Mouse (Mus musculus): Measurements from ENCODE around the gene Exosc2. TPM values are rescaled to one million over a fixed set of nuclear protein-coding genes. Genes with fewer than 3 reads are reported as not detected.

The Exosc2 gene
- 44.1 TPM for polyA plus RNA-seq (2021)

DNA sequence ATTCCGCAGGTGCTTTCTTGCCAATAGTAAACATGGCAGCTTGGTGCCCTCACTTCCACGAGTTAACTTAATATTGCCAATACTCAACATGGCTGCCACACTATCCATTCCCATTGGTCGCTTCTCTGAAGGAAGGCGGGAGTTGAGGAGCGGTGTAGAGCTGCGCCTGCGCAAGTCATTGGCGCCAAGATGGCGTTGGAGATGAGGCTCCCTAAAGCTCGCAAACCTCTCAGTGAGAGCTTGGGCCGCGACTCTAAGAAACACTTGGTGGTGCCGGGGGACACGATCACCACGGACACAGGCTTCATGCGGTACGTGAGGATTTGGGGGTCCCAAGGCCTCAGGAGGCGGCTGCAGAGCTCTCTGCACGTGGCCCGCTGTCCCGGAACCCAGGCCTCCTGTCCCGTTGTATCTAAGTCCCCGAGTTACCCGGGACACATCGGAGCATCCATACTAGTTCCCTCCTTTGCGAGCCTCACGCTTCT lies at the start of gene Exosc2:
Exosc2 (plus strand) TSS at position 165 of the 485 bp plus-strand sequence.
- in situ Hi-C loops (cut with MboI; ENCODE audit: low pct_unique_long_range_greater_than_20kb): no loop called here
- no peak for TF ChIP-seq CTCF (IDR thresholded peaks at IDR 0.05)
- DNase-seq (ENCODE audit: low read depth, low spot score) (peak; percentile 87), ATAC-seq (peak; percentile 70)
- ChIA-PET CTCF (no interaction called here), POLR2A (interaction anchor here (0.6 kb wide), 1 partner anchor 10 kb away, joined by 3 read pairs; no protein-coding TSS in a partner anchor)
- H3K27me3 ChIP-seq: no peaks in the 10 kb centered on the region

DNA sequence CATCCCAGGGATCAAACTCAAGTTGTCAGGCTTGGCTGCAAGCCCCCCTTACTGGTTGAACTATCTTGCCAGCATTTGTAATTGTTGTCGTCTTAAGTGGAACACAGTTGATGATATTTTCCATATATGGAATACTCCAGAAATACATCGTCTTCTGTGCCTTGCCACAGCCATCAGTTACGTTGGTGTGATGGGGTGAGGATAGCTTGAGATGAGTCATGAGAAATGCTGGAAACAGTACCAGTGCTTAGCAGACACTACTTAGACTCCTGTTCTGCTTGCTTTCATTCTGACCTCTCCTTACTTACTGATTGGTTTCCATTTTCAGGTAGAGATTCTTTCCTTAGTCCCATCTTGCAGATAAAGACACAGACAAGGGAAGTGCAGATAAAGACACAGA lies 37.0 kb upstream of the Exosc2 start:
- peaks cover 67% of the 10 kb centered on the region for H3K27me3 ChIP-seq
- TF ChIP-seq CTCF (IDR thresholded peaks at IDR 0.05): no peak
- CTCF ChIA-PET: no interaction called here
- DNase-seq (ENCODE audit: low read depth, low spot score) (no peak), ATAC-seq (no peak)
- in situ Hi-C loops (cut with MboI; ENCODE audit: low pct_unique_long_range_greater_than_20kb): no loop called here
- POLR2A ChIA-PET: no interaction called here

DNA sequence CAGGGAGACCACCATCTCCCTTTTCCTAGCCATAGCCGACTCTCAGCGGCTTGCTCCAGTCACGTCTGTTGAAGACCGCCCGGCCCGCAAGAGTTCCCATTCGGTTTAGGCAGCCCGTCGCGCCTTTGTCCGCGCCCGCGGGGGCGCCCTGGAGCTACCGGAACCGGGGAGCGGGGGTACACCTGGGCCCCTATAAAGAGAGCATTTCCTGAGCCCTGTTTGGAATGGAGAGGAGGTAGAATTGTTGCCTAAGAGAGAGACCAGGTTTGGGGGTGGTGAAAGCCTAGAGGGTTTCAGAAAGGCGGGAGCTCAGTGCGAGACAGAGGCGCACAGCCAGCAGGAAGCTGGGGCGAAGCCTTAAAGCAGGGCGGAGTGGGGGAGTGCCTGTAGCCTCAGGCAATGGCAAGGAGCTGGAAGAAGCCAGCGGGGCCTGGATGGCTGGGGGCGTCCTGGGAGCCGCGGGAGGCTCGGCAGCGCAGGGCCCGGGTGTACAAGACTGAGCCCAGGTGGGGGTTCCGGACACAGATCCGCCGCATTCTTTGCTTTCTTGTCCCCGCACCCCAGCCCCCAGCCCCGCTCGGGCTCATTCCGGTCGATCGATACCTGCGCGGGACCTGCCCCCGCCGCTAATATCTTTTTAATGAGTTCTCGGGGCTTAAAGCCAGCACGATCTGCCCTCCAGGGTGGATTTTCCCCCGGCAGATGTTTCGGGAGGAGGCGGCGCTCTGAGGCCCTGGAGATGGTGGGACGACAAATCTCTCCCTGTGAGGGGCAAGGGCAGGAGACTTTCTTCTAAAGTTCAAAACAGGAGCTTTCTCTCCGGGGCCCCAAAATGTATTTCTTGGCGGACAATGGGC lies 35.0 kb upstream of the Exosc2 start:
- in situ Hi-C loops (cut with MboI; ENCODE audit: low pct_unique_long_range_greater_than_20kb): no loop called here
- ATAC-seq (no peak), DNase-seq (ENCODE audit: low read depth, low spot score) (no peak)
- H3K27me3 ChIP-seq: peaks cover 80% of the 10 kb centered on the region
- TF ChIP-seq CTCF (IDR thresholded peaks at IDR 0.05): no peak
- ChIA-PET CTCF (no interaction called here), POLR2A (no interaction called here)

DNA sequence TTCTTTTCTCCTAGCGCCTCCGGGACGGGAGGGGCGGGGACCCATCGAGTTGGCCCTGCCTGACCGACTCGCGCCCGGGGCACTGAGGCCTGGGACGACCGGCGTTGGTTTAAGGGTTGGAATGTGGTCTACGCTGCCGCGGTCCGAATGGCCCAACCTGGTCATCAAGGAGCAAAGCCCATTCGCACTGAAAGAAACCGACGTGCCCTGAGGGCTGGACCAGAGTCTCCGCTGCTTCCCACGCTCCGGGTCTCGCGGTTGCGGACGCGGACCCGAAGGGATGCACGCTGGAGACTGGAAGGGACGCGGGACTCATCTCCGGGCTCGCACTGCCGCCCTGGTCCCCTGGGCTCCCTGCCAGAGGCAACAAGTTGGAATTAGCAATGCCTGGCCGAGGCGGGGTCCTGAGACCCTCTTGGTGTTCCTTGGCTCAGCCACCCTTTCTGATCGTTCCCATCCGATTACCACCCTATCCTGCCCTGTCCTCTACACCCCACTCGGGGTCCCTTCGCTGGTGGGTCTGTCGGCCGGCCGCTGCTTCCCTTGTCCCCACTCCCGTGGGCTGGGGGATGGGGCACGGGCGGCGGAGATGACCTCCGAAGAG lies 34.3 kb upstream of the Exosc2 start:
- in situ Hi-C loops (cut with MboI; ENCODE audit: low pct_unique_long_range_greater_than_20kb): no loop called here
- no peak for DNase-seq (ENCODE audit: low read depth, low spot score)

DNA sequence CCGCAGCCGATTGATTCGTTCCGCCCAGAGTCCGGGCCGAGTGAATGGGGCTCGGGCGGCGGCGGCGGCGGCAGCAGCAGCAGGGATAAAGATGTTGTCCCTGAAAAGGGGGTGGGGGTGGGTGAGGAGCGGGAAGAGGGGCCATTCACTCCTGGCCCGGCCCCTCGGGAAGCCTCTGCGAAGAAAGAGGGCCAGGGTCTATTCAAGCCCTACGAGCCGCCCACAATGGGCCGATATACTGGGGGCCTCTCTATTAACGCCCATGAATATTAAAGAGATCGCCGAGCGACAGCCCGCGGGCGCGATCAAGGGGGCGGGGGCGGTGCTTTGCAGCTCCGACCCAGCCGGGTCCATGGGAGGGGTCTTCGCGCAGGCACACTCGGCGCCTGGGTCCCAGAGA lies 33.8 kb upstream of the Exosc2 start:
- POLR2A ChIA-PET: no interaction called here
- CTCF ChIA-PET: no interaction called here
- no peak for DNase-seq (ENCODE audit: low read depth, low spot score)

More for the DNA sequence above, 34.3 kb upstream of the Exosc2 start:
- ChIA-PET POLR2A (no interaction called here), CTCF (no interaction called here)
- no peak for TF ChIP-seq CTCF (IDR thresholded peaks at IDR 0.05)
- H3K27me3 ChIP-seq: peaks cover 88% of the 10 kb centered on the region
- no peak for ATAC-seq

DNA sequence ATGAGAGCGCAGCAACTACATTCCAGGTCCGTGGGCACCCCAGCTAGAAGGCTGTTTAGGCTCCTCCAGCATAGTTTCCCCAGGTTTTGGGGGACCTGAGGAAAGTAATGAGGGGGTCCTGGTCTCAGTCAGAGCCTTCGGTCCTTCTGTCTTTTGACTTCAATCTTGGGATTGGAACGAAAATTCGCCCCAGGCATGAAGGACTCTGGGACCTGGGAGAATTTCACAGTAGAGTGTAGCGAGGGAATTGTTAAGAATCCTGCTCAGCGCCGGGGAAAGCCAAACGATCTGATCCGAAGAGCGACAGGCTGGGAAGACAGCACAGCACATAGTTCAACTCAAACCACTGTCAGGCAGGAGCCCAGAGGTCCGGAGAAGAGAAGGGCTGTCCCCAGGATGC lies 33.2 kb upstream of the Exosc2 start:
- no peak for DNase-seq (ENCODE audit: low read depth, low spot score)
- CTCF ChIA-PET: no interaction called here
- POLR2A ChIA-PET: no interaction called here
- peaks cover 98% of the 10 kb centered on the region for H3K27me3 ChIP-seq
- in situ Hi-C loops (cut with MboI; ENCODE audit: low pct_unique_long_range_greater_than_20kb): no loop called here
- no peak for ATAC-seq
- no peak for TF ChIP-seq CTCF (IDR thresholded peaks at IDR 0.05)

More for the DNA sequence above, 33.8 kb upstream of the Exosc2 start:
- H3K27me3 ChIP-seq: peaks cover 93% of the 10 kb centered on the region
- ATAC-seq: no peak
- in situ Hi-C loops (cut with MboI; ENCODE audit: low pct_unique_long_range_greater_than_20kb): no loop called here
- TF ChIP-seq CTCF (IDR thresholded peaks at IDR 0.05): no peak

DNA sequence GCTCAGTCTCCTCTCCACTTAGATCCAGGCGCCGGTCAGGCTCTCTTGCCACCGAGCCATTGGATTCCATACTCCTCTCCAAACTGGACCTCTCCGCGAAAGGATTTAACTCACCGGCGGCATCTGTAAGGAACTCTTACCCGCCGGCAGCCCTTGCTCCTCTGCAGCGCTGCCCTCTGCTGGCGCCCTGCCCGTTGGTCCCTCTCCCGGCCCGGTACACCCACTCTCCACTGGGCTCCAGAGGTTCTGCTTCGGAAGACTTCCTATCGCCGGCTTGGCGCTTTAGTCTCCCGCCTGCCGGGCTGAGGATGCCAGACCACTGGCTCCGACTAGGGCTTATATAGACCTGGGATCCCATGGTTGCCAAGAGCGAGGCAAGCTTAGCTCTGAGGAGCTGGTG lies 32.7 kb upstream of the Exosc2 start:
- ChIA-PET POLR2A (no interaction called here), CTCF (no interaction called here)
- no peak for TF ChIP-seq CTCF (IDR thresholded peaks at IDR 0.05)
- ATAC-seq (no peak), DNase-seq (ENCODE audit: low read depth, low spot score) (no peak)
- H3K27me3 ChIP-seq: peaks cover 99% of the 10 kb centered on the region
- in situ Hi-C loops (cut with MboI; ENCODE audit: low pct_unique_long_range_greater_than_20kb): no loop called here

DNA sequence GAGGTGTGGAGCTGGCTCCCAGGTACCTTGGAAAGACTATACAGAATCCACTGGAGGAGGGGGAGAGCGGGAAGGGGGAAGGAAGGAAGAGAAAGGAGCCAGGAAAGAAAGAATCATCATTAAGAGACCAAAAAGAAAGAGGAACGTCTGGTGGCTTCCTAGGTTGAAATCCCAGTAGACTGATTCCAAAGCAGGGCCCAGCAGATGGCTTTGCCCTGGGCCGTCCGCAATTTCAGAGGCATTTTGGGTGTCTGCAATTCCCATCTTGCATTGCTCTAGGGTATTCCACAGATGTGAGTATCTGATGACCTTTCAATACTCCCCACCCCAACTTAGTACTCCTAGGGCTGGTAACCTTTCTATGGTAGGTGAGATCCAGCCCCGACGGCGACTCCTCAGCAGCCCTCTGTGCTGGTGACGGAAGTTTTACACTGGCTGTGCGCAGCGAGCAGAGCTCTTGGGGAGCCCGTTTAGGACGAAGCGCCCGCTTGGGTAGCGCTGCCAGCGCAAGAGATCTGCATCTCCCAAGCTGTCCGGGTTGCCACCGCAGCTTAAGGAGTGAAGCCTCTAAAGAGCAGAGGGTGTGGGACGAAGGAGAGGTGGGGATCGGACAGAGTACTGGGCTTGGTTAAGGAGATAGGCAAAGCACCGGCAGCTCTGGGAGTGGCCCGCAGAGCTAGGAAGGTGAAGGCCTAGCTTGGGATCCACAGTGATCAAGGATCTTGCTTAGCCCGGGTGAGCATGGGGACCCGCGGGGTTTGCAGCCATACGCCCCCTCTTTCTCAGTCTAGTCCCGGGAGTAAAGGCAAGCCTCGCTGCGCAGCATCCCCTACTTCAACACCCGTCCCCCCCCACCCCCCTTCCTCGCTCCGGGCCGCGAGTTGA lies 31.7 kb upstream of the Exosc2 start:
- no peak for ATAC-seq
- TF ChIP-seq CTCF (IDR thresholded peaks at IDR 0.05): no peak

DNA sequence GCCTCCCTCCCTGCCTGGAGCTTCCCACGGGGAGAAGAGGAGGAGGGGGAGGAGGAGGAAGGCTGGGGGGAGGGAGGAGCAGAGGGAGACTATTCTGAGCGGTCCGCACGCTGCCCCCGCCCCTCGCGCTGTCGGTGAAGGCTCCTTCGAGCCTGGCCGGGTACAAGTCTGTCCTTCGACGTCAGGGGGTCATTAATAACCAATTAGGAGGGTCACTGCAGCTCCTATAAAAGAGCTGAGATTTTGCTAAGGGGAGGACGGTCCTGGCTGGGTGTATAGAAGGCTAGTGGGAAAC lies 31.1 kb upstream of the Exosc2 start:
- ChIA-PET POLR2A (interaction anchor here (0.7 kb wide), 1 partner anchor 22 kb away, joined by 6 read pairs; no protein-coding TSS in a partner anchor), CTCF (no interaction called here)
- in situ Hi-C loops (cut with MboI; ENCODE audit: low pct_unique_long_range_greater_than_20kb): no loop called here
- peaks cover 99% of the 10 kb centered on the region for H3K27me3 ChIP-seq
- no peak for TF ChIP-seq CTCF (IDR thresholded peaks at IDR 0.05)
- DNase-seq (ENCODE audit: low read depth, low spot score): no peak
- no peak for ATAC-seq

More for the DNA sequence above, 31.7 kb upstream of the Exosc2 start:
- H3K27me3 ChIP-seq: peaks cover 99% of the 10 kb centered on the region
- no peak for DNase-seq (ENCODE audit: low read depth, low spot score)
- POLR2A ChIA-PET: interaction anchor here (0.7 kb wide), 1 partner anchor 23 kb away, joined by 6 read pairs; no protein-coding TSS in a partner anchor
- in situ Hi-C loops (cut with MboI; ENCODE audit: low pct_unique_long_range_greater_than_20kb): no loop called here
- CTCF ChIA-PET: no interaction called here

DNA sequence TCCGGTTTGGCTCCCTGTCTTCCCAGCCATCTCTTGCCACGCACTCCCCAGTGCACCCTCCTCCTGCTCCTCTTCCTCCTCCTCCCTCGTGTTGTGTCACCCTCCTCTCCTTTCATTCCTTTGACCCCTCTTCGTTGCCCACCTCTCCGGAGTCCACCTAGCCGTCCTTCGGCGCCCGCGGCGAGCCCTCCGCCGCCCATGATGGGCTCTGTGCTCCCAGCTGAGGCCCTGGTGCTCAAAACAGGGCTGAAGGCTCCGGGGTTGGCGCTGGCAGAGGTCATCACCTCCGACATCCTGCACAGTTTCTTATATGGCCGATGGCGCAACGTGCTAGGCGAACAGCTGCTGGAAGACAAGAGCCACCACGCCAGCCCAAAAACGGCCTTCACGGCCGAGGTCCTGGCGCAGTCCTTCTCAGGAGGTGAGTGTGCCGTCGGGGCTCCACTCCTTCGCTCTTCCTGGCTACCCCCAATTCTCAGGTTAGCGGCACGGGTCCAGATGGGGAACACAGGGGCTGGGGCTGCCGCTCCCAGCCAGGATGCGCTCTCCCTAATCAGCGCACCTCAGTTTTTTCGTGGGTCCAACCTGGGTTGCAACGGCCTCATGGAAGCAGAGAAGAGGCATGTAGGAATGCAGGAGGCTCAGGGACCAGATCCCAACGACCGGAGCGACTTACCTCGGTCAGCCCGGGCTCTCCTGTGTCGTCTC lies 30.5 kb upstream of the Exosc2 start, which contains the start of gene Prdm12:
Prdm12 (plus strand) TSS at position 137 of the 708 bp plus-strand sequence.
- TF ChIP-seq CTCF (IDR thresholded peaks at IDR 0.05): no peak
- POLR2A ChIA-PET: interaction anchor here (0.7 kb wide), 1 partner anchor 22 kb away, joined by 6 read pairs; no protein-coding TSS in a partner anchor
- ATAC-seq: no peak
- CTCF ChIA-PET: no interaction called here
- DNase-seq (ENCODE audit: low read depth, low spot score): no peak
- in situ Hi-C loops (cut with MboI; ENCODE audit: low pct_unique_long_range_greater_than_20kb): no loop called here
- H3K27me3 ChIP-seq: peaks cover 99% of the 10 kb centered on the region
